Mouse (Mus musculus) MEL (cell line): ENCODE results near the gene Madd.

Experiments
- CHD2 ChIP-seq: IDR thresholded peaks from 2 replicates; pipeline ENCODE4 v1.6.1; 2011; ENCODE audit warnings: low read length, improper control_type of control experiment
- CTCF ChIP-seq, 3 experiments: IDR thresholded peaks in 2 of 3; conservative IDR thresholded peaks in 1 of 3; 2 replicates each; pipeline ENCODE4 v1.5.1; 2011 to 2012; ENCODE audit warnings: low read length in 3 of 3, low read depth in 2 of 3, mild to moderate bottlenecking in 2 of 3, improper control_type of control experiment in 1 of 3, inconsistent platforms in 1 of 3, mixed read lengths in 1 of 3, moderate library complexity in 1 of 3; ENCODE audit not compliant: control insufficient read depth in 1 of 3, insufficient read depth in 1 of 3, poor library complexity in 1 of 3, severe bottlenecking in 1 of 3
- EP300 ChIP-seq, 2 experiments: IDR thresholded peaks; 2 replicates each; pipeline ENCODE4 v1.6.1; 2011; ENCODE audit warnings: improper control_type of control experiment in 2 of 2, low read length in 2 of 2, low read depth in 1 of 2, mild to moderate bottlenecking in 1 of 2
- GATA1 ChIP-seq: IDR thresholded peaks from 2 replicates; pipeline ENCODE4 v1.6.1; 2011; ENCODE audit warnings: low read depth, low read length, improper control_type of control experiment
- MEF2A ChIP-seq: IDR thresholded peaks from 2 replicates; pipeline ENCODE4 v1.6.1; 2014; ENCODE audit warnings: low read depth, mild to moderate bottlenecking, inconsistent platforms, low read length, improper control_type of control experiment; ENCODE audit not compliant: poor library complexity, insufficient replicate concordance, severe bottlenecking; ENCODE audit errors: extremely low read depth
- POLR2A ChIP-seq, 2 experiments: IDR thresholded peaks; 2 replicates each; pipeline ENCODE4 v1.6.1; 2011 to 2012; ENCODE audit warnings: low read length in 2 of 2, mild to moderate bottlenecking in 2 of 2, control low read depth in 1 of 2, improper control_type of control experiment in 1 of 2, low read depth in 1 of 2, moderate library complexity in 1 of 2; ENCODE audit not compliant: control insufficient read depth in 1 of 2, insufficient read depth in 1 of 2, poor library complexity in 1 of 2
- POLR2AphosphoS5 ChIP-seq: IDR thresholded peaks from 2 replicates; pipeline ENCODE4 v1.6.1; 2012; ENCODE audit warnings: low read depth, borderline replicate concordance, mild to moderate bottlenecking, inconsistent platforms, low read length, moderate library complexity, mixed read lengths
- USF1 ChIP-seq: IDR thresholded peaks from 2 replicates; pipeline ENCODE4 v1.6.1; 2014; ENCODE audit warnings: low read depth, mild to moderate bottlenecking, inconsistent platforms, low read length, improper control_type of control experiment, moderate library complexity

- TF ChIP-seq CTCF (IDR thresholded peaks at IDR 0.05 in 2 of 3, conservative IDR thresholded peaks at IDR 0.05 in 1 of 3; ENCODE audit: control insufficient read depth in 1 of 3, insufficient read depth in 1 of 3, low read depth in 2 of 3, low read length in 3 of 3, poor library complexity in 1 of 3, severe bottlenecking in 1 of 3) (no peak), CHD2 (no peak), EP300 (IDR thresholded peaks at IDR 0.05; ENCODE audit: low read depth in 1 of 2, low read length in 2 of 2) (no peak), POLR2AphosphoS5 (no peak), POLR2A (IDR thresholded peaks at IDR 0.05; ENCODE audit: control insufficient read depth in 1 of 2, insufficient read depth in 1 of 2, low read depth in 1 of 2, low read length in 2 of 2, poor library complexity in 1 of 2) (no peak), USF1 (no peak), GATA1 (no peak), MEF2A (no peak)
Observed at GRCm38 (mm10) chr2:91196577-91197001, 13.0 kb upstream of the Madd start.
